Mouse (Mus musculus): ENCODE results near the gene Slc30a7. TPM values are rescaled to one million over a fixed set of nuclear protein-coding genes. Genes with fewer than 3 reads are reported as not detected.

The Slc30a7 gene
- polyA plus RNA-seq (2012; rRNA removed), result 20.0 and 20.3 TPM in 2 replicates

GRCm38 (mm10) chr3:116006978-116007940 lies at the start of gene Slc30a7, which contains the start of gene Extl2:
Gene Slc30a7, minus strand, starts transcription at chr3:116007406.
Gene Extl2, plus strand, starts transcription at chr3:116007462.

Other genes with a start within 250 kb of the Slc30a7 start
- gene Dph5, start 119.6 kb downstream of the Slc30a7 start, polyA plus RNA-seq (2012; rRNA removed), result 14.8 and 15.5 TPM in 2 replicates
- gene Extl2, start 56 bp upstream of the Slc30a7 start, polyA plus RNA-seq (2012; rRNA removed), result 13.9 and 19.3 TPM in 2 replicates
- gene Vcam1, start 122.3 kb upstream of the Slc30a7 start, polyA plus RNA-seq (2012; rRNA removed), result 15.9 and 17.7 TPM in 2 replicates
- 20.9 and 32.6 TPM in 2 replicates for gene Gpr88, start 246.1 kb upstream of the Slc30a7 start, polyA plus RNA-seq (2012; rRNA removed)